Mouse (Mus musculus): ENCODE measurements around the gene Selenoo. TPM values are rescaled to one million over a fixed set of nuclear protein-coding genes. Genes with fewer than 3 reads are reported as not detected.

Gene Selenoo
- polyA plus RNA-seq, 2 experiments = 7.4 to 8.9 TPM

DNA sequence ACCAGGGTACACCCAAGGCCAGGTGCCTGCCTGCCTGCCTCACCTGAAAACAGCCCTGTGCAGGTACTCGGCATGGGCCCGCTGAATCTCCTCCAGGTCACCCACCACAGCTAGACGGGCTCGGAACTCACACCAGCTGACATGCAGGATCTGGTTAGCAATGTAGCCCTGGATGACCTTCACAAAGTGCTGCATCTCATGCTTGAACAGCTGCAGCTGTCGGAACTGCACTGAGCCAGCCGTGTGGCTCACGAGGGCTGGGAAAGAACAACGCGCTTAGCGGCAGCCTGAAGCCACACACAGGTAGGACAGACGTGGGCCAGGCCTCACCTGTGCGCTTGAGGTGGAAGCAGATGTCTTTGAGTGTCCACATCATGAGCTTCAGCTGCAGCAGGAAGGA lies 11.9 kb downstream of the Selenoo start:
- H3K4me2 ChIP-seq (ENCODE audit: low read depth) = no peak overlapping the region
- ATAC-seq (ENCODE audit: insufficient read depth) = no peak
- no peak for DNase-seq (ENCODE audit: low read depth in 3 of 3, low spot score in 3 of 3)
- WGBS (ENCODE audit: insufficient replicate concordance) = 86% methylated on average over 12 of the region's 12 CpGs
- H3K9ac ChIP-seq (replicated peaks) = no peak overlapping the region
- H3K36me3 ChIP-seq (replicated peaks; ENCODE audit: control insufficient read depth, insufficient read depth, low read depth) = peaks cover 63% of the 10 kb centered on the region
- H3K27me3 ChIP-seq (ENCODE audit: control insufficient read depth, insufficient read depth, low read length) = no peaks in the 10 kb centered on the region
- H3K4me1 ChIP-seq (replicated peaks; ENCODE audit: control insufficient read depth in 2 of 2, insufficient read depth in 2 of 2, low read length in 1 of 2) = no peaks in the 10 kb centered on the region
- no peaks in the 10 kb centered on the region for H3K9me3 ChIP-seq (ENCODE audit: control insufficient read depth, low read length)
- H3K27ac ChIP-seq = no peak overlapping the region
- no peak for TF ChIP-seq CTCF (IDR thresholded peaks at IDR 0.05; ENCODE audit: low read depth)
- TF ChIP-seq EP300 (IDR thresholded peaks at IDR 0.05; ENCODE audit: low read depth) = no peak
- H3K4me3 ChIP-seq (ENCODE audit: insufficient read depth in 1 of 2, low read depth in 2 of 2, low read length in 2 of 2) = no peak overlapping the region

DNA sequence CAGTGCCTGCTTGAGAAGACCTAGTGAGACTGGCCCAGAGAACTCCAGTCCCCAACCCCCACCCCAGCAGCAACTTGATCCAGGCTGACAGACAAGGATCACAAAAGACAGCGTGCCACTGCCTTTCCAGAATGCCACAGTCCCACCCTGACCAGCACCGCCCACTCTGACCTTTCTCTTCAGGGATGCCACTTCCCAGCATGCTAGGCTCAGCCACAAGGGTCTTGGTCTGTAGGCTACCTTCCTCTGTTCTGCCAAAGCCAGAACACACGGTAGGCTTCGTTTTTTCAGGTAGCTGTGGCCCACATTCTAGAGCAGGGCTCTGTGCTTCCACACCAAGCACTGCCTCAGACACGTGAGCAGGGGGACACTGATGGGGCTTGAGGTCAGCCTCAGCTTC lies 13.8 kb downstream of the Selenoo start:
- WGBS (ENCODE audit: insufficient replicate concordance) = 71% methylated on average over 5 of the region's 5 CpGs
- no peak for ATAC-seq (ENCODE audit: insufficient read depth)
- peaks cover 70% of the 10 kb centered on the region for H3K36me3 ChIP-seq (replicated peaks; ENCODE audit: control insufficient read depth, insufficient read depth, low read depth)
- TF ChIP-seq CTCF (IDR thresholded peaks at IDR 0.05; ENCODE audit: low read depth) (no peak), EP300 (IDR thresholded peaks at IDR 0.05; ENCODE audit: low read depth) (no peak)
- H3K4me3 ChIP-seq (ENCODE audit: insufficient read depth in 1 of 2, low read depth in 2 of 2, low read length in 2 of 2) = no peak overlapping the region
- H3K4me1 ChIP-seq (replicated peaks; ENCODE audit: control insufficient read depth in 2 of 2, insufficient read depth in 2 of 2, low read length in 1 of 2) = no peaks in the 10 kb centered on the region
- H3K4me2 ChIP-seq (ENCODE audit: low read depth) = no peak overlapping the region
- no peaks in the 10 kb centered on the region for H3K9me3 ChIP-seq (ENCODE audit: control insufficient read depth, low read length)
- H3K27ac ChIP-seq = no peak overlapping the region
- no peaks in the 10 kb centered on the region for H3K27me3 ChIP-seq (ENCODE audit: control insufficient read depth, insufficient read depth, low read length)
- DNase-seq (ENCODE audit: low read depth in 3 of 3, low spot score in 3 of 3) = no peak
- H3K9ac ChIP-seq (replicated peaks) = no peak overlapping the region

DNA sequence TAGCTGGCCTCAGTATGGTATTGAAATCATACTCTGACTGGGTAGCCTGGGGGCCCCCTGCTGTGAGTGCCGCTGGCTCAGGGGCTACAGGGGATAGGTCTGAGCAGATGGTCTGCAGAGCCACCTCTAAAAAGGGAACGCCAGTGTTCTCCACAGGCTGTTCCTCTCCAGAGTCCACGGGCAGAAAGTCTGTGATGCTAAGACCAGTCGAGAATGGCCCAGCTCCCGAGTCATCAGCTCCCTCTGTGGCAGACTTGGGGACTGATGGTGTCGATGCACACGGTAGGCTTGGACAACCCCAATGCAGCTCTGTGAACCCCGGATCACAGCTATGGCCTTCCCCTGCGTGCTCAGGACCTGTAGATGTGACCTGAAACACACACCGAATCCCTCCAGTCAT lies 15.0 kb downstream of the Selenoo start:
- Histone ChIP-seq H3K4me1 (replicated peaks; ENCODE audit: control insufficient read depth in 2 of 2, insufficient read depth in 2 of 2, low read length in 1 of 2) (no peaks in the 10 kb centered on the region), H3K9me3 (ENCODE audit: control insufficient read depth, low read length) (no peaks in the 10 kb centered on the region), H3K4me3 (ENCODE audit: insufficient read depth in 1 of 2, low read depth in 2 of 2, low read length in 2 of 2) (no peak overlapping the region), H3K9ac (replicated peaks) (no peak overlapping the region), H3K4me2 (ENCODE audit: low read depth) (no peak overlapping the region), H3K27me3 (ENCODE audit: control insufficient read depth, insufficient read depth, low read length) (no peaks in the 10 kb centered on the region), H3K36me3 (replicated peaks; ENCODE audit: control insufficient read depth, insufficient read depth, low read depth) (peaks cover 72% of the 10 kb centered on the region), H3K27ac (no peak overlapping the region)
- TF ChIP-seq EP300 (IDR thresholded peaks at IDR 0.05; ENCODE audit: low read depth) (no peak), CTCF (IDR thresholded peaks at IDR 0.05; ENCODE audit: low read depth) (no peak)
- DNase-seq (ENCODE audit: low read depth in 3 of 3, low spot score in 3 of 3) (no peak), ATAC-seq (ENCODE audit: insufficient read depth) (no peak)
- 84% methylated on average over 10 of the region's 10 CpGs for WGBS (ENCODE audit: insufficient replicate concordance)

DNA sequence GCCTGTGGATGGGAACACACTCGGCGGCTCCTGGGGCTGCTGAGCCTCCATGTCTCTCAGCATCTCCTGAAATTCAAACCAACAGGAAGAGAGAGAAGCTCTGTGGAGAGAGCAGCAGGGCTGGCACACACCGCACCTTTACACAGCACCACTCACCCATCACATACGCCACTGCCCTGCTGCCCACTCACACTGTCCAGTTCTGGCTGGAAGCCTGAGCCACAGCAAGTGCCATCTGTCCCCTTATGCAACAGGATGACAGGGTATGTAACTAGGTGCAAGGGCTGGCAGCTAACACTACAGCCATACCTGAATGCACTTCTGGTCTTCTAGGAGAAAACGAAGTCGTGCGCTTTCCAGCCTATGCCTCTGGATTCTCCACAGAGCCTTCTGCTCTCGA lies 15.5 kb downstream of the Selenoo start:
- no peak for TF ChIP-seq CTCF (IDR thresholded peaks at IDR 0.05; ENCODE audit: low read depth)
- no peak for TF ChIP-seq EP300 (IDR thresholded peaks at IDR 0.05; ENCODE audit: low read depth)
- Histone ChIP-seq H3K36me3 (replicated peaks; ENCODE audit: control insufficient read depth, insufficient read depth, low read depth) (peaks cover 70% of the 10 kb centered on the region), H3K4me2 (ENCODE audit: low read depth) (no peak overlapping the region), H3K9me3 (ENCODE audit: control insufficient read depth, low read length) (no peaks in the 10 kb centered on the region), H3K27me3 (ENCODE audit: control insufficient read depth, insufficient read depth, low read length) (no peaks in the 10 kb centered on the region), H3K4me1 (replicated peaks; ENCODE audit: control insufficient read depth in 2 of 2, insufficient read depth in 2 of 2, low read length in 1 of 2) (no peaks in the 10 kb centered on the region), H3K9ac (replicated peaks) (no peak overlapping the region), H3K4me3 (ENCODE audit: insufficient read depth in 1 of 2, low read depth in 2 of 2, low read length in 2 of 2) (no peak overlapping the region), H3K27ac (no peak overlapping the region)
- ATAC-seq (ENCODE audit: insufficient read depth) (no peak), DNase-seq (ENCODE audit: low read depth in 3 of 3, low spot score in 3 of 3) (no peak)
- WGBS (ENCODE audit: insufficient replicate concordance) = 85% methylated on average over 8 of the region's 8 CpGs

DNA sequence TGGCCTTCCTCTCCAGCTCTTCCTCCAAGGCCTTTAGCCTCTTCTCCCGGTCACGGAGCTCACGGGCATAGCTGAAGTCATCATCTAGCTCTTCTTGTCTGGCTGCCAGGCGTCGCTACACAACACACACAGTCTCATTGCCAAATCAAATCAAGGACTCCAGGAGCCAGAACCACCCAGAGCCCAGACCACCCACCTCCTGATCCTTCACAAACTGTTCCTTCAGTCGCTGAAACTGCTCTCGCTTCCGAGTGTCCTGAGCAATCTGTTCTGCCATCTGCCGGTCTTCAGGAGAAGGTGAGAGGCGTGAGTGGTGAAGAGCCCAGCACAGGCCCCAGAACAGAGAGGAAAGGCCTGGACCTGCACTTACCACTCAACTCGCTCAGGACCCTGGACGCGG lies 17.2 kb downstream of the Selenoo start:
- no peaks in the 10 kb centered on the region for H3K9me3 ChIP-seq (ENCODE audit: control insufficient read depth, low read length)
- H3K27ac ChIP-seq = no peak overlapping the region
- H3K9ac ChIP-seq (replicated peaks) = no peak overlapping the region
- ATAC-seq (ENCODE audit: insufficient read depth) (no peak), DNase-seq (ENCODE audit: low read depth in 3 of 3, low spot score in 3 of 3) (no peak)
- no peaks in the 10 kb centered on the region for H3K27me3 ChIP-seq (ENCODE audit: control insufficient read depth, insufficient read depth, low read length)
- WGBS (ENCODE audit: insufficient replicate concordance) = 87% methylated on average over 13 of the region's 13 CpGs
- H3K4me2 ChIP-seq (ENCODE audit: low read depth) = no peak overlapping the region
- H3K4me3 ChIP-seq (ENCODE audit: insufficient read depth in 1 of 2, low read depth in 2 of 2, low read length in 2 of 2) = no peak overlapping the region
- H3K36me3 ChIP-seq (replicated peaks; ENCODE audit: control insufficient read depth, insufficient read depth, low read depth) = peaks cover 58% of the 10 kb centered on the region
- no peak for TF ChIP-seq EP300 (IDR thresholded peaks at IDR 0.05; ENCODE audit: low read depth)
- TF ChIP-seq CTCF (IDR thresholded peaks at IDR 0.05; ENCODE audit: low read depth) = no peak
- H3K4me1 ChIP-seq (replicated peaks; ENCODE audit: control insufficient read depth in 2 of 2, insufficient read depth in 2 of 2, low read length in 1 of 2) = no peaks in the 10 kb centered on the region
